Mouse (Mus musculus) heart, postnatal 36 days (tissue): ENCODE measurements around the gene Slamf7. TPM values are rescaled to one million over a fixed set of nuclear protein-coding genes. Genes with fewer than 3 reads are reported as not detected.
A peak's percentile ranks its signal among the peaks of the same experiment; 100 is the strongest.

Experiments used
- DNase-seq, 2 experiments: peaks; one replicate each; pipeline ENCODE4 v3.0.0; 2021 to 2022
- intact Hi-C: fragments of 180-260 bp; cut with DNase I; formaldehyde crosslinking; loops from one replicate; pipeline ENCODE4 v1.15.1; 2025
- total RNA-seq, 2 experiments: library from RNA; stranded (reverse); gene quantifications; 2 replicates each; pipeline ENCODE4 v1.2.3; 2021

The Slamf7 gene
- total RNA-seq, 2 experiments from 2014 or later = 0.28 to 0.38 TPM

- DNase-seq = no peak
- intact Hi-C loops = no loop called here
Observed at GRCm38 (mm10) chr1:171638686-171639085, 14.1 kb downstream of the Slamf7 start.

GRCm38 (mm10) chr1:171637101-171637500, 15.7 kb downstream of the Slamf7 start:
- DNase-seq = no peak
- intact Hi-C loops = no loop called here

GRCm38 (mm10) chr1:171635696-171636095, 17.1 kb downstream of the Slamf7 start:
- intact Hi-C loops = no loop called here
- no peak for DNase-seq

GRCm38 (mm10) chr1:171631447-171631846, 21.4 kb downstream of the Slamf7 start:
- peak in 1 of 2 experiments; percentile 32 for DNase-seq
- intact Hi-C loops = no loop called here

GRCm38 (mm10) chr1:171630912-171631311, 21.9 kb downstream of the Slamf7 start:
- intact Hi-C loops = no loop called here
- DNase-seq = no peak

- intact Hi-C loops = no loop called here
- no peak for DNase-seq
Observed at GRCm38 (mm10) chr1:171630041-171630440, 22.8 kb downstream of the Slamf7 start.

- DNase-seq = no peak
- intact Hi-C loops = no loop called here
Observed at GRCm38 (mm10) chr1:171629168-171629567, 23.7 kb downstream of the Slamf7 start.

- no peak for DNase-seq
- intact Hi-C loops = no loop called here
Observed at GRCm38 (mm10) chr1:171627801-171628200, 25.0 kb downstream of the Slamf7 start.

GRCm38 (mm10) chr1:171620091-171620490, 32.7 kb downstream of the Slamf7 start:
- intact Hi-C loops = no loop called here
- no peak for DNase-seq

- DNase-seq = no peak
- intact Hi-C loops = no loop called here
Observed at GRCm38 (mm10) chr1:171619645-171620044, 33.2 kb downstream of the Slamf7 start.

GRCm38 (mm10) chr1:171619001-171619400, 33.8 kb downstream of the Slamf7 start:
- intact Hi-C loops = no loop called here
- peak in 1 of 2 experiments; percentile 23 for DNase-seq

- no peak for DNase-seq
- intact Hi-C loops = no loop called here
Observed at GRCm38 (mm10) chr1:171616881-171617515, 35.8 kb downstream of the Slamf7 start.

- DNase-seq = no peak
- intact Hi-C loops = no loop called here
Observed at GRCm38 (mm10) chr1:171613962-171614361, 38.9 kb downstream of the Slamf7 start.

- intact Hi-C loops = no loop called here
- no peak for DNase-seq
Observed at GRCm38 (mm10) chr1:171610781-171611180, 42.1 kb downstream of the Slamf7 start.

- intact Hi-C loops = no loop called here
- no peak for DNase-seq
Observed at GRCm38 (mm10) chr1:171610026-171610425, 42.8 kb downstream of the Slamf7 start.

GRCm38 (mm10) chr1:171607176-171607575, 45.7 kb downstream of the Slamf7 start, which contains the start of gene Ly9:
TSS of gene Ly9 (minus strand) at chr1:171607410.
- DNase-seq = no peak

GRCm38 (mm10) chr1:171606656-171607055, 46.2 kb downstream of the Slamf7 start:
- no peak for DNase-seq
- intact Hi-C loops = no loop called here

More at GRCm38 (mm10) chr1:171607176-171607575, 45.7 kb downstream of the Slamf7 start, which contains the start of gene Ly9:
- intact Hi-C loops = no loop called here

GRCm38 (mm10) chr1:171604686-171605085, 48.1 kb downstream of the Slamf7 start:
- intact Hi-C loops = no loop called here
- DNase-seq = no peak

- no peak for DNase-seq
- intact Hi-C loops = no loop called here
Observed at GRCm38 (mm10) chr1:171584584-171584983, 68.3 kb downstream of the Slamf7 start.
